Mouse (Mus musculus) macrophage (primary cell): ENCODE measurements around the gene Plppr1. TPM values are rescaled to one million over a fixed set of nuclear protein-coding genes. Genes with fewer than 3 reads are reported as not detected.

ENCODE experiments used
- H3K27ac ChIP-seq: fragments of 350-480 bp; formaldehyde crosslinking; 2 replicates; pipeline ENCODE4 v1.9.0; 2021
- H3K36me3 ChIP-seq: fragments of 350-480 bp; formaldehyde crosslinking; 2 replicates; pipeline ENCODE4 v1.9.0; 2021; ENCODE audit errors: inconsistent target
- H3K4me3 ChIP-seq: fragments of 350-480 bp; formaldehyde crosslinking; 2 replicates; pipeline ENCODE4 v1.9.0; 2021; ENCODE audit errors: inconsistent target
- H3K79me2 ChIP-seq: fragments of 350-480 bp; formaldehyde crosslinking; 2 replicates; pipeline ENCODE4 v1.9.0; 2021; ENCODE audit errors: inconsistent target
- WGBS: methylation state at CpG from one replicate; pipeline ENCODE4 v1.1.7; 2026; ENCODE audit warnings: inconsistent platforms; ENCODE audit not compliant: missing documents; 5-methylcytosine and 5-hydroxymethylcytosine counted together
- polyA plus RNA-seq: library from polyadenylated mRNA; stranded (reverse); fragments of 250-400 nt; gene quantifications from 3 replicates; pipeline ENCODE4 v1.2.4, GENCODE M21; 2018; ENCODE audit warnings: inconsistent platforms

Plppr1 gene
- polyA plus RNA-seq, 1 experiment from 2014 or later = not detected

GRCm38 (mm10) chr4:49167030-49167429 is 108.0 kb downstream of the Plppr1 start:
- no peak overlapping the region for H3K4me3 ChIP-seq
- no peaks in the 10 kb centered on the region for H3K36me3 ChIP-seq
- no peak overlapping the region for H3K27ac ChIP-seq
- WGBS = 65% methylated on average over 5 of the region's 5 CpGs
- H3K79me2 ChIP-seq = no peaks in the 10 kb centered on the region

- no peaks in the 10 kb centered on the region for H3K36me3 ChIP-seq
- no peak overlapping the region for H3K27ac ChIP-seq
- H3K4me3 ChIP-seq = no peak overlapping the region
- no peaks in the 10 kb centered on the region for H3K79me2 ChIP-seq
- 53% methylated on average over 1 of the region's 1 CpGs for WGBS
These were observed 110.4 kb downstream of the Plppr1 start for GRCm38 (mm10) chr4:49169498-49169897.

GRCm38 (mm10) chr4:49178101-49178500 is 119.0 kb downstream of the Plppr1 start:
- H3K4me3 ChIP-seq = no peak overlapping the region
- WGBS = 82% methylated on average over 2 of the region's 2 CpGs

GRCm38 (mm10) chr4:49178891-49179290 is 119.8 kb downstream of the Plppr1 start:
- no peaks in the 10 kb centered on the region for H3K79me2 ChIP-seq
- no peak overlapping the region for H3K4me3 ChIP-seq
- H3K27ac ChIP-seq = no peak overlapping the region
- WGBS = 94% methylated on average over 3 of the region's 3 CpGs
- H3K36me3 ChIP-seq = no peaks in the 10 kb centered on the region

More at GRCm38 (mm10) chr4:49178101-49178500, 119.0 kb downstream of the Plppr1 start:
- no peaks in the 10 kb centered on the region for H3K36me3 ChIP-seq
- H3K79me2 ChIP-seq = no peaks in the 10 kb centered on the region
- H3K27ac ChIP-seq = no peak overlapping the region

- Histone ChIP-seq H3K4me3 (no peak overlapping the region), H3K79me2 (no peaks in the 10 kb centered on the region), H3K27ac (no peak overlapping the region), H3K36me3 (no peaks in the 10 kb centered on the region)
- WGBS = 77% methylated on average over 2 of the region's 2 CpGs
These were observed 120.6 kb downstream of the Plppr1 start for GRCm38 (mm10) chr4:49179471-49180181.

- H3K27ac ChIP-seq = no peak overlapping the region
- 87% methylated on average over 2 of the region's 3 CpGs for WGBS
- no peaks in the 10 kb centered on the region for H3K79me2 ChIP-seq
- H3K36me3 ChIP-seq = no peaks in the 10 kb centered on the region
- no peak overlapping the region for H3K4me3 ChIP-seq
These were observed 131.0 kb downstream of the Plppr1 start for GRCm38 (mm10) chr4:49189991-49190526.

- Histone ChIP-seq H3K36me3 (no peaks in the 10 kb centered on the region), H3K27ac (no peak overlapping the region)
- WGBS = 28% methylated on average over 8 of the region's 8 CpGs
These were observed 138.2 kb downstream of the Plppr1 start for GRCm38 (mm10) chr4:49197125-49197747.

GRCm38 (mm10) chr4:49210457-49210856 is 151.4 kb downstream of the Plppr1 start:
- 93% methylated on average over 1 of the region's 1 CpGs for WGBS

More at GRCm38 (mm10) chr4:49197125-49197747, 138.2 kb downstream of the Plppr1 start:
- Histone ChIP-seq H3K79me2 (no peaks in the 10 kb centered on the region), H3K4me3 (no peak overlapping the region)

GRCm38 (mm10) chr4:49211582-49211981 is 152.5 kb downstream of the Plppr1 start:
- Histone ChIP-seq H3K27ac (no peak overlapping the region), H3K79me2 (no peaks in the 10 kb centered on the region), H3K36me3 (no peaks in the 10 kb centered on the region), H3K4me3 (no peak overlapping the region)
- WGBS = 76% methylated on average over 5 of the region's 5 CpGs

More at GRCm38 (mm10) chr4:49210457-49210856, 151.4 kb downstream of the Plppr1 start:
- H3K4me3 ChIP-seq = no peak overlapping the region
- H3K79me2 ChIP-seq = no peaks in the 10 kb centered on the region
- H3K27ac ChIP-seq = no peak overlapping the region
- H3K36me3 ChIP-seq = no peaks in the 10 kb centered on the region

GRCm38 (mm10) chr4:49212616-49213544 is 153.8 kb downstream of the Plppr1 start:
- Histone ChIP-seq H3K4me3 (no peak overlapping the region), H3K36me3 (no peaks in the 10 kb centered on the region), H3K79me2 (no peaks in the 10 kb centered on the region), H3K27ac (no peak overlapping the region)
- WGBS = 93% methylated on average over 11 of the region's 11 CpGs

GRCm38 (mm10) chr4:49214341-49214740 is 155.3 kb downstream of the Plppr1 start:
- Histone ChIP-seq H3K79me2 (no peaks in the 10 kb centered on the region), H3K36me3 (no peaks in the 10 kb centered on the region), H3K27ac (no peak overlapping the region), H3K4me3 (no peak overlapping the region)
- WGBS = 67% methylated on average over 3 of the region's 3 CpGs

- H3K27ac ChIP-seq = no peak overlapping the region
- H3K4me3 ChIP-seq = no peak overlapping the region
- no peaks in the 10 kb centered on the region for H3K79me2 ChIP-seq
- H3K36me3 ChIP-seq = no peaks in the 10 kb centered on the region
- WGBS = 92% methylated on average over 6 of the region's 6 CpGs
These were observed 164.4 kb downstream of the Plppr1 start for GRCm38 (mm10) chr4:49223501-49223900.

GRCm38 (mm10) chr4:49225021-49225420 is 165.9 kb downstream of the Plppr1 start:
- WGBS = 83% methylated on average over 1 of the region's 1 CpGs
- H3K4me3 ChIP-seq = no peak overlapping the region
- H3K27ac ChIP-seq = no peak overlapping the region
- H3K36me3 ChIP-seq = no peaks in the 10 kb centered on the region
- H3K79me2 ChIP-seq = no peaks in the 10 kb centered on the region

GRCm38 (mm10) chr4:49232206-49233031 is 173.3 kb downstream of the Plppr1 start:
- no peaks in the 10 kb centered on the region for H3K36me3 ChIP-seq
- no peak overlapping the region for H3K4me3 ChIP-seq
- H3K27ac ChIP-seq = no peak overlapping the region
- 88% methylated on average over 11 of the region's 11 CpGs for WGBS
- no peaks in the 10 kb centered on the region for H3K79me2 ChIP-seq
